Mouse (Mus musculus) myocyte (in vitro differentiated cells): ENCODE results near the gene Pla2g15.

Source experiments
- CEBPB ChIP-seq: IDR thresholded peaks from 2 replicates; pipeline ENCODE4 v1.6.1; 2011; ENCODE audit warnings: mild to moderate bottlenecking, moderate library complexity; ENCODE audit not compliant: poor library complexity, insufficient read depth, severe bottlenecking
- E2F4 ChIP-seq: IDR thresholded peaks from one replicate; pipeline ENCODE4 v1.6.1; 2011; ENCODE audit warnings: mild to moderate bottlenecking, control low read depth, moderate library complexity; ENCODE audit not compliant: insufficient read depth
- MYOD1 ChIP-seq, 3 experiments: IDR thresholded peaks; one replicate each; pipeline ENCODE4 v1.6.1; 2011; ENCODE audit warnings: control low read depth in 2 of 3, low read depth in 2 of 3, mild to moderate bottlenecking in 2 of 3, moderate library complexity in 1 of 3; ENCODE audit not compliant: insufficient read length in 2 of 3, control insufficient read depth in 1 of 3
- POLR2A ChIP-seq: IDR thresholded peaks from one replicate; pipeline ENCODE4 v1.6.1; 2011; ENCODE audit warnings: low read depth, mild to moderate bottlenecking, control low read depth, moderate library complexity; ENCODE audit not compliant: insufficient read length
- USF1 ChIP-seq: IDR thresholded peaks from one replicate; pipeline ENCODE4 v1.6.1; 2011; ENCODE audit warnings: low read depth, mild to moderate bottlenecking, control low read depth, moderate library complexity

DNA sequence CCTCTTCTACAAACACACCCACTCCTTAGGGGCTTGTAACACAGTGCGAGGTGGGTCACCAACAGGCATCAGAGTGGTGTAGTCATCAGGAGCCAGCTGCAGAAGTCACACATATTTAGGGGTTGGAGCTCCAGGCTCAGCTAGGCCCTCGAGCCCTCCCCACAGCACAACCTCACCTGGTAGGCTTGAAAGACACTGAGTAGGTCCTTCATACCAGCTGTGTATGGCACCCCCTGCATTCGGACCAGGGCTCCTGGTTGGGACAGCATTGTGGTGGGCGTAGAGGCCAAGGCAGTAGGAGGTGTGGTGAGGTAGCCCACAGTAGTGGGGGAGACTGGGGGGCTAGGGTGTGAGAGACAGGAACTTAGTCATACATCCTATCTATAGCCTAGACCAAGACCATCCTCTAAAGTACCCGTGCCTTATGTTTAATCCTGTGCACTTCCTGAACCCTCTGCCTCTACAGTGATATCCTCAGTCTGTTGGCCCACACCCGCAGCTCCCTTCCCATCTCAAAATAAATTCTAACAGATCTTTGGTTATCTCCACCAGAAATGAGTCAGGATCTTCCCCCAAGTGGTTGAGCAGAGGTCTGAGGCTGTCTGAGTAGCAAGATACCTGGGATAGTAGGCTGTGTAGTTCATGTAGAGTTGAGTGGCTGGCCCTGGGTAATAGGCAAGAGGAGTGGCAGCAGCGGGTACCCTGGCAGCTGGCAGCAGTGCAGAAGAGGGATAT lies 18.5 kb upstream of the Pla2g15 start:
- no peak for TF ChIP-seq POLR2A
- TF ChIP-seq E2F4 = no peak
- no peak for TF ChIP-seq CEBPB
- no peak for TF ChIP-seq MYOD1 (IDR thresholded peaks at IDR 0.05; ENCODE audit: control insufficient read depth in 1 of 3, insufficient read length in 2 of 3, low read depth in 2 of 3)
- TF ChIP-seq USF1 = no peak
